Mouse (Mus musculus): ENCODE results near the gene Slc12a8. TPM values are rescaled to one million over a fixed set of nuclear protein-coding genes. Genes with fewer than 3 reads are reported as not detected.
A peak's percentile ranks its signal among the peaks of the same experiment; 100 is the strongest.

The Slc12a8 gene
- polyA plus RNA-seq, 1 experiment from 2014 or later, result 0.72 TPM

DNA sequence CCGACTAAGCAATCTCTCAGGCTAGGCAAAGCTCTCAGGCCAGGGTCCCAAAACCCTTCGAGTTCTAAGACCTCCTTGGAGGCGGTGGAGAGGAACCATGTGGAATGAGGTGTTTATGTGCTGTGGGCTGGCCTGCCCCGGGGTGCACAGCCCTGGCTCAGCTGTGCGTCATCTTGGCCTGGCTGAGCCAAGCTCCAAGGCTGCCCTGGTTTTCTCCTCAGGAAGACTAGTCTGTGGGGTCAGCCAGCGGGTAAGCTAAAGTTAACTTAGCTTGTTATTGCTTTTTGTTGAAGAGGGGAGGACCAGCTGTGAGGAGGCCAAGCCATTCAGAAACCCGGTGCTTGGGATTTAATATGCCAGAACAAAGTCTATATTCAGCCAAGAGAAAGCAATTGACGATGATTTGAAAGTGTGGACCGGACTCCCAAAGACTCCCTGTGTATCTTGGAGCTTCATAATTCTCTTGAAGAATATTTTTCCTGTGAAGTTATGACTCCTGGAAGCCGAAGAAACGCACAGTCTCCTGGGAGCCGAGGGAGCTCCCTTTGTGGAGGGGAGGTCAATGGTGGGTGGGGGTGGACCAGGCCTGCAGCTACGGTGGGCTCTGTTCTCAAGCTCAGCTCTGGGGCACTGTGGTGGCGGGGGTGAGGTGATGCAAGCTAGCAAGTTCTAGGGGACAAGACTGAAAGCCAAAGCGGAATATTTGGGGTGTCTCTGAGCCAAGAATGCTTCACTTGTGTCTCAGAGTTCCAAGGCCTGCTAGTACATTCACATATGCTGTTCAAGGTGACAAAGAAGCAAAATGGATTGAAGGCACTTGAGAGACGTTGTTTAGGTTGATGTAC lies 70.4 kb downstream of the Slc12a8 start:
- H3K27me3 ChIP-seq, result no peaks in the 10 kb centered on the region
- no peak overlapping the region for H3K4me3 ChIP-seq
- H3K4me1 ChIP-seq, result peaks cover 41% of the 10 kb centered on the region
- peak overlapping the region; percentile 81 for H3K27ac ChIP-seq
- H3K9me3 ChIP-seq, result no peaks in the 10 kb centered on the region
- no peak overlapping the region for H3K9ac ChIP-seq
- ATAC-seq (ENCODE audit: insufficient number of reproducible peaks, low FRiP score, low TSS enrichment, low read depth), result peak; percentile 87
- H3K4me2 ChIP-seq, result no peak overlapping the region
- H3K36me3 ChIP-seq, result no peaks in the 10 kb centered on the region
- WGBS, result 43% methylated on average over 16 of the region's 16 CpGs

DNA sequence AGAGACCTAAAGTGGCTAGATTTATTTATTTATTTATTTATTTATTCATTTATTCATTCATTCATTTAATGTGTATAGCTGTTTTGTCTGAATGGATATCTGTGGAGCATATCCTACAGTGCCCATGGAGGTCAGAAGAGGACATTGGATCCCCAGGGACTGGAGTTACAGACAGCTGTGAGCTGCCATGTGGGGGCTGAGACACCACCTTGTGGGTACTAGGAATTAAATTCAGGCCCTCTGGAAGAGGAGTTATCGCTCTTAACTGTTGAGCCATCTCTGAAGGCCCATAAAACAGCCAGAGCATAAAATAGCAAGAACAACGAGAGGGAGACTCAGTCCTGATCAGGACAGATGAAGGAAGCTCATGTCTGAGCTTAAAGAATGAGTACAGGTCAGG lies 71.7 kb downstream of the Slc12a8 start:
- Histone ChIP-seq H3K9me3 (no peaks in the 10 kb centered on the region), H3K4me3 (no peak overlapping the region), H3K9ac (no peak overlapping the region), H3K27ac (no peak overlapping the region), H3K4me2 (no peak overlapping the region), H3K36me3 (no peaks in the 10 kb centered on the region), H3K4me1 (peaks cover 37% of the 10 kb centered on the region), H3K27me3 (no peaks in the 10 kb centered on the region)
- 46% methylated on average over 2 of the region's 2 CpGs for WGBS
- ATAC-seq (ENCODE audit: insufficient number of reproducible peaks, low FRiP score, low TSS enrichment, low read depth), result no peak

DNA sequence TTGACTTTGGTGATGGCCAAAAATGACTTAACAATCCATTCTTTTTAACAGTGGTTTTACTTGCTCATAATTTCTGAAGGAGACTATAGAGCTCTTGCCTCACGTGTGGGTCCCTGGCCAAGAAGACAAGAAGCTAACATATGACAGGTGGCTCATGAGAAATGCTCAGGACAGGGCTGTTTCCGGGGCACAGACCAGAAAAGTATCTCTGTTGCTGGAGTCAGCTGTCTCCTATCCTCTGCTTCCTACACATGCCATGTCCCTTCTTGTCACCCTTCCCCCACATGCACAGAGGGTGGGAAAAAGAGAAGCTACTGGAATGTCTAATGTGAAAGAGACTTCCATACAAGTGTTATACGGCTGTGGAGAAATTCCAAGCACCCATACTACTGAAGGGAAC lies 73.3 kb downstream of the Slc12a8 start:
- Histone ChIP-seq H3K27ac (no peak overlapping the region), H3K4me3 (no peak overlapping the region), H3K36me3 (no peaks in the 10 kb centered on the region), H3K4me1 (peaks cover 28% of the 10 kb centered on the region), H3K4me2 (no peak overlapping the region), H3K9me3 (no peaks in the 10 kb centered on the region), H3K27me3 (no peaks in the 10 kb centered on the region), H3K9ac (no peak overlapping the region)
- 78% methylated on average over 3 of the region's 3 CpGs for WGBS
- no peak for ATAC-seq (ENCODE audit: insufficient number of reproducible peaks, low FRiP score, low TSS enrichment, low read depth)

DNA sequence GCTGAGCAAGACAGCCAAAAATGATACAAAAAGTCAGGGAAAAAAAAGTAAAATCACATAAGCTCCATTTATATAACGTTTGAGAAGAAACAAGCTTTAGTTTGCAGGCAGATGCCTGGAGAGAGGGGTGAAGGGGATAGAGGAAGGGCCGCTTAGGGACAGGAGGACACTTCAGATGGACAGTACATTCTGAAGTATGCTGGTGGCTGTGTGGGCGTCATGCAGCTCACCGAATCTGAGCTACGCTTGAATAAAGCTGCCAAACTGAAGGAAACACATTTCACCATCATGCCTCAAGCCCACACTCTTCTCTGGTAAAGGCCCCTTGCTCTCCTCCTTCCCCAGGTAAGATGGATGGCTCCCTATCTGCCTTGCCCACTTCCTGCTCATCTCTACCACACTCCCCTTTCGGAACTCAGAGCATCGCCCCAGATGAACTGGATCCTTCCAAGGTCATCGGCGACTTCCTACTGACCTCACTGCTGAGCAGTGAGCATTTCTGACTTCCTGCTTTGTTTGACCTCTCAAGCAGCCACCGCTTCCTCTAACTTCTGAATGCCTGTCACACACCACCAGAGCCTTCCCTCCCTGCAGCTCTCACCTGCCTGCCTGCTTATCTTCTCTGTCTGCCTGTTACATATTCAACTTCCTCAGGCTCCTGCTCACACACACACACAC lies 74.4 kb downstream of the Slc12a8 start:
- H3K4me3 ChIP-seq, result no peak overlapping the region
- no peak for ATAC-seq (ENCODE audit: insufficient number of reproducible peaks, low FRiP score, low TSS enrichment, low read depth)
- H3K9me3 ChIP-seq, result no peaks in the 10 kb centered on the region
- H3K36me3 ChIP-seq, result no peaks in the 10 kb centered on the region
- H3K27ac ChIP-seq, result no peak overlapping the region
- H3K4me1 ChIP-seq, result peaks cover 24% of the 10 kb centered on the region
- H3K9ac ChIP-seq, result no peak overlapping the region
- no peak overlapping the region for H3K4me2 ChIP-seq
- 85% methylated on average over 10 of the region's 10 CpGs for WGBS
- H3K27me3 ChIP-seq, result no peaks in the 10 kb centered on the region

DNA sequence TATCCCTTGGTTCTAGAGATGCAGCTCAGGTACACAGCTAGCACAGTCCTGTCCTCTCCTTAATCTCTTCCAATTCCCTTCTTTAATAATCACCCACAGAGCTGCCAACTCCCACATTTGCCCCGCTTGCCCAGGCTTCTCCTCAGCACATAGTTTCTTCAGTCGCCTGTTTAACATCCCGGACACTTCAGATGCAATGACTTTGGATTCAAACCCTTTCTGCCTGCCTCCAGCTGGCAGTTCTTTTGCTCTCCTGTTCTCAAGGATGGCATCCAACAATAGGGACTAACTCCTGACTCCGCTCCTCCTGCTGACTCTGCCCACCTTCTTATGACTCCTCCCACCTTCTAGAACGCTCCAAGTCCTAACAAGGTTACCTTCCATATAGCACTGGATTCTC lies 75.2 kb downstream of the Slc12a8 start:
- H3K36me3 ChIP-seq, result no peaks in the 10 kb centered on the region
- no peak for ATAC-seq (ENCODE audit: insufficient number of reproducible peaks, low FRiP score, low TSS enrichment, low read depth)
- peaks cover 17% of the 10 kb centered on the region for H3K4me1 ChIP-seq
- no peak overlapping the region for H3K4me2 ChIP-seq
- no peaks in the 10 kb centered on the region for H3K27me3 ChIP-seq
- 88% methylated on average over 5 of the region's 5 CpGs for WGBS
- no peak overlapping the region for H3K4me3 ChIP-seq
- no peak overlapping the region for H3K9ac ChIP-seq
- no peak overlapping the region for H3K27ac ChIP-seq
- H3K9me3 ChIP-seq, result no peaks in the 10 kb centered on the region

DNA sequence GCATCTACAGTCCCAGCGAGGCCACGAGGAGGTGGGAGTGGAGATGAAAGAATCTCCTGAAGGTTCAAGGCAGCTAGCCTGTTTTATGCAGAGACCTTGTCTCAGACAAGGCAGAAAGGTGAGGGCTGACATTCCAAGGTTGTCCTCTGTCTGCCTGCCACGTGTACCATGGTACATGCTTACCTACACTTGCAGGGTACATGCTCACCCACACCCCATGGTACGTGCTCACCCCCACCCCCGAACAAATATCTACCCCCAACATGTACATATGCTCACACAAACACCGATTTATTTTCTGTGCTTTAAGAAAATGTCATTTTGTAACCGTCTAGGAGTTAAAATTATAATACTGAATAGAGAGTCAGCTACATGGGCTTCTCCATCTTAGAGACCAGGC lies 76.3 kb downstream of the Slc12a8 start:
- Histone ChIP-seq H3K4me1 (peaks cover 7% of the 10 kb centered on the region; the same call in 1 of the 2 replicates), H3K27me3 (no peaks in the 10 kb centered on the region), H3K27ac (no peak overlapping the region), H3K4me2 (no peak overlapping the region), H3K36me3 (no peaks in the 10 kb centered on the region), H3K9me3 (no peaks in the 10 kb centered on the region), H3K9ac (no peak overlapping the region), H3K4me3 (no peak overlapping the region)
- WGBS, result 86% methylated on average over 7 of the region's 7 CpGs
- ATAC-seq (ENCODE audit: insufficient number of reproducible peaks, low FRiP score, low TSS enrichment, low read depth), result no peak

DNA sequence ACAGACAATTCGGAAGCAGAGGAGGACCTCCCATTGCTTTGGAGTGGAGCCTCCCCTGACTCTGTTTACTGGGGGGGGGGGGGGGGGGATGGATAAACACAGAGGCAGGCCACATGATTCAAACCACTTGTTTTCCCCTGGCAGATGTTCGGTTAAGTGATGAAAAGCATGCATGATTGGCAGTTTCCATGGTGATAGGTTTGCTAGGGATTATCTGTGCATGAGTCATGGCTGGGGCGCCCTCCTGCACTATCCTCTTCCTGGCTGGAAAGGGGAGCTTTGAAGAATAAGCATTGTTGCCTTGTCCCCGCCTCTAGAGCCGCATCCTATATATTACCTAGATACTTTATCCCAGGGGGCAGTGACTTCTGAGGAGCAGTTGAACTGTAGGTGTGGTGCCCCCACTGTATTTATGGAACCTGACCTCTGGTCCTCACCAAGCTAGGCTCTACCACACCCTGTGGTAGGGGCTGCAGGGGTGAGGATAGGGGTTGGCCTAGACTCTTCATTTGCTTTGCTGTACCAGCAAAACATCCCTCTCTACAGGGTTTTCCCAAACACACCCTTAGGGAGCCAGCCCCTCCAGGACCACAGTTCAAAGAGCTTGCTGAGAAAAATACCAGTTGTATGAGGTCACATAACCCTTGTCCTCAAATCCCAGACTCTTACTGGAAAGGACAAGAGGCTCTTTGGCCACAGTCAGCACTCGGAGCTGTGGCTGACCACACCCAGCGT lies 77.1 kb downstream of the Slc12a8 start:
- 0 out of 2 replicates have a peak overlapping the region, but pooled peaks have one; percentile 11 for H3K27ac ChIP-seq
- H3K9ac ChIP-seq, result no peak overlapping the region
- H3K4me1 ChIP-seq, result peaks cover 7% of the 10 kb centered on the region; the same call in 1 of the 2 replicates
- H3K36me3 ChIP-seq, result no peaks in the 10 kb centered on the region
- H3K4me3 ChIP-seq, result no peak overlapping the region
- H3K27me3 ChIP-seq, result no peaks in the 10 kb centered on the region
- no peaks in the 10 kb centered on the region for H3K9me3 ChIP-seq
- 54% methylated on average over 7 of the region's 7 CpGs for WGBS
- ATAC-seq (ENCODE audit: insufficient number of reproducible peaks, low FRiP score, low TSS enrichment, low read depth), result no peak
- H3K4me2 ChIP-seq, result no peak overlapping the region

DNA sequence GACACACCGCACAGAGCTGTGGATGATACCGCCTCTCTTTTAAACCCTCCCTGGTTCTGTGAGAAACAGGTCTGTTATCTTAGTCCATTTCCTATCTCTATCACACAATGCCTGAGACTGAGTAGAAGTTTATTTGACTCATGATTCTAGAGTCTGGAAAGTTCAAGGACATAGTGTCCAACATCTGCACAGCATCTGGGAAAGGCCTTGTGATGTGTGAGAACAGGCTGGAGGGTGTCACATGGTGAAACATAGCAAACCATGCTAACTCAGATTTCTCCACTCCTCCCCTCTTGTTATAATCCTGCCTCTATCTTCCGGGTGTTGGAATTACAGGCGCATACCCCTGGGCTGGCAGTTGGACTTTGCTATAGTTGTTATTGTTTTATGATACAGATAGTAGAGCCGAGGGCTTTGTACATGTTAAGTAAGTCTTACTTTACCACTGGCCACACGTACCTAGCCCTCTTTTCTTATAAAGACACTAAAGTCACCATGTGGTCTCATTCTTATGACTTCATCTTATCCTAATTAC lies 78.2 kb downstream of the Slc12a8 start:
- H3K4me1 ChIP-seq, result peaks cover 6% of the 10 kb centered on the region; the same call in 1 of the 2 replicates
- ATAC-seq (ENCODE audit: insufficient number of reproducible peaks, low FRiP score, low TSS enrichment, low read depth), result no peak
- no peak overlapping the region for H3K4me2 ChIP-seq
- no peaks in the 10 kb centered on the region for H3K36me3 ChIP-seq
- no peaks in the 10 kb centered on the region for H3K9me3 ChIP-seq
- no peak overlapping the region for H3K9ac ChIP-seq
- no peaks in the 10 kb centered on the region for H3K27me3 ChIP-seq
- no peak overlapping the region for H3K27ac ChIP-seq
- no peak overlapping the region for H3K4me3 ChIP-seq
- WGBS, result 78% methylated on average over 6 of the region's 6 CpGs

DNA sequence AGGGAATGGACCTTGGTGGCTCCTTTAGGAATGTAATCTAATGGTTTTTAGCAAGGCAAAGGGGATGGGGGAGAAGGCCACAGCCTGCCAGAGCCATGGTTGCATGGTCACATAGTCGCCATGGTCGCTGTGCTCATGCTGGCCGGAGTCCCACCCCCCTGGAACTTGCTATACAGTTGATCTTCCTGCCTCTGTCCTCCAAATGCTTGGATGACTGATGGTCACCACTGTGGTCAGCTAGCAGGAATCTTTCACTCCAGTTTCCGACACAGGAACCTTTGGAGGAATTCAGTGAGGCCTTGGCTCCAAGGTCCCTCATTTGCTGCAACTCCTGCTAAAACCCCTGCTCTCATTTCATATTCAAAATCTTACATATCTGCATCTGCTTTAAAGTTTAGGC lies 79.1 kb downstream of the Slc12a8 start:
- no peak overlapping the region for H3K9ac ChIP-seq
- H3K27me3 ChIP-seq, result no peaks in the 10 kb centered on the region
- no peak for ATAC-seq (ENCODE audit: insufficient number of reproducible peaks, low FRiP score, low TSS enrichment, low read depth)
- WGBS, result 87% methylated on average over 4 of the region's 4 CpGs
- H3K9me3 ChIP-seq, result no peaks in the 10 kb centered on the region
- no peak overlapping the region for H3K27ac ChIP-seq
- H3K4me1 ChIP-seq, result peaks cover 6% of the 10 kb centered on the region; the same call in 1 of the 2 replicates
- H3K36me3 ChIP-seq, result no peaks in the 10 kb centered on the region
- H3K4me3 ChIP-seq, result no peak overlapping the region
- H3K4me2 ChIP-seq, result no peak overlapping the region

DNA sequence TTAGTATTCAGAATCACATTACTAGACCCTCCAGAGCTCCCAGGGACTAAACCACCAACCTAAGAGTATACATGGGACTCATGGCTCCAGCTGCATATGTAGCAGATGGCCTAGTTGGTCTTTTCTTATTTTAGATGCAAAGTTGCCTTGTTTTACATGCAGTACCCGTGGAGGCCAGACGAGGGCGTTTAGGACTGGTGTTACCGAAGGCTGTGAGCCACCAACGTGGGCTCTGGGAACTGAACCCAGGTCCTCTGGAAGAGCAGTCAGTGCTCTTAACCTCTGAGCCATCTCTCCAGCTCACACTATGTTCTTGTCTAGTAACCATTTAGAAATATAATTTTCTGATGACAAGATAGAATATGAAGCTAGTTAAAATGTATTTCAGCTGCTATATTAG lies 83.1 kb downstream of the Slc12a8 start:
- Histone ChIP-seq H3K27ac (no peak overlapping the region), H3K9me3 (no peaks in the 10 kb centered on the region), H3K36me3 (no peaks in the 10 kb centered on the region), H3K4me2 (no peak overlapping the region), H3K4me1 (no peaks in the 10 kb centered on the region), H3K9ac (no peak overlapping the region), H3K27me3 (no peaks in the 10 kb centered on the region), H3K4me3 (no peak overlapping the region)
- 26% methylated on average over 5 of the region's 5 CpGs for WGBS
- ATAC-seq (ENCODE audit: insufficient number of reproducible peaks, low FRiP score, low TSS enrichment, low read depth), result no peak

DNA sequence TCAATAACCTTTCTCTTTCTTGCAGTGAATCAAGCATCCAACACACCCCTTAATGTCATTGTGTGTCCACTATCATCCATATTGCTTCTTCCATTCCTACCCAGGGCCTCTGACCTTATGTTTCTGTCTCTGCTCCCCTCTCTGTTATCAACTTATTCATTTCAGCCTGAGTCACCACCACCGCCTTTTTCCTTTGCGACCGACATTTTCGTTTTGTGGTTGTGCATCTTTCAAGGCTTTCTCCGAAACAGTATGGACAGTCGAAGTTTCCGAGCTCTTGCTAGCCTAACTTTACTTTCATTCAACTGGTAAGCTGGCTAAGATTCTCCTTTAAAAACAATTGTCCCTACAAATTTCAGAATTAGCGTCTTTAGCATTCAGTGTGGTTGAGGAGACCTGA lies 84.2 kb downstream of the Slc12a8 start:
- Histone ChIP-seq H3K27ac (no peak overlapping the region), H3K27me3 (no peaks in the 10 kb centered on the region), H3K4me1 (no peaks in the 10 kb centered on the region), H3K9ac (no peak overlapping the region), H3K4me3 (no peak overlapping the region), H3K4me2 (no peak overlapping the region), H3K9me3 (no peaks in the 10 kb centered on the region), H3K36me3 (no peaks in the 10 kb centered on the region)
- WGBS, result 93% methylated on average over 8 of the region's 8 CpGs
- ATAC-seq (ENCODE audit: insufficient number of reproducible peaks, low FRiP score, low TSS enrichment, low read depth), result no peak

Measured in limb, embryonic 15.5 days (tissue).